Mouse (Mus musculus) thymus, adult 18-20 months (tissue): ENCODE results near the gene Smim14.
A peak's percentile ranks its signal among the peaks of the same experiment; 100 is the strongest.
"Not testable (repeated sequence)": the region's sequence is repeated elsewhere in the genome, so short reads cannot be mapped to it uniquely, and the experiment has no call there.

ENCODE experiments used
- DNase-seq, 2 experiments: peaks; one replicate each; pipeline ENCODE4 v3.0.0; 2022; ENCODE audit warnings: mixed read lengths in 2 of 2

The Smim14 gene

DNA sequence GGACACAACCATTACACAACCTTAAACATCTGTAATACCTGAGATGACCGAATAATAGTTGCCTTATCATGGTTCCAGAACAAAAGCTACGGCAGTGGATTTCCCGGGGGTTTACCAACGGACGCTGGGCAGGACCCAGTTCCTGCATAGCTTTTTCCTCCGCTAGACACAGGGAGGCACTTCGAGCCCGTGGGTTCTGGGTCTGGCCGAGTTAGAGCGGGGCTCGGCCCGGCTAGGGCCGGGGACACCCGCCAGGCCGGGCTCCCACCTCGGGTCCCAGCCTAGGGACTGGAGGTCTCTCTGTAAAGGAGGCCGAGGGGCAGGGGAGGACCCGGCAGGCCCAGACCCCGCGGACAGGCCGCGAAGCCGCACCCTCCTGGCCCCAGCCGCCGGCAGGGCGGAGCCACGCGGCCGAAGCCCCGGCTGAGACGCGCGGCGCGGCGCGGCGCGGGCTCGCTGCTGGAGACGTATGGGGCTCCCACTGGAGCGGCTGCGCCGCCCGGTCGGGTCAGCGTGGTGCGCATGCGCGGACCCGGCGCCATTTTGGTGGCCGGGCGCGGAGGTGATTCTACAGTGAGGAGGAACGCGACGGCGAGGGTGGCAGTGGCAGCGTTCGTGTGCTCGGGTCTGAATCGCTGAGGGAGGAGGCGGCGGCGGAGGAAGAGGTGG lies at the start of gene Smim14, which contains the start of gene Ube2k:
Gene Smim14, minus strand, starts transcription at position 434 of the 669 bp plus-strand sequence.
Gene Ube2k, plus strand, starts transcription at position 483 of the 669 bp plus-strand sequence.
- DNase-seq: peak; percentile 89 to 91

DNA sequence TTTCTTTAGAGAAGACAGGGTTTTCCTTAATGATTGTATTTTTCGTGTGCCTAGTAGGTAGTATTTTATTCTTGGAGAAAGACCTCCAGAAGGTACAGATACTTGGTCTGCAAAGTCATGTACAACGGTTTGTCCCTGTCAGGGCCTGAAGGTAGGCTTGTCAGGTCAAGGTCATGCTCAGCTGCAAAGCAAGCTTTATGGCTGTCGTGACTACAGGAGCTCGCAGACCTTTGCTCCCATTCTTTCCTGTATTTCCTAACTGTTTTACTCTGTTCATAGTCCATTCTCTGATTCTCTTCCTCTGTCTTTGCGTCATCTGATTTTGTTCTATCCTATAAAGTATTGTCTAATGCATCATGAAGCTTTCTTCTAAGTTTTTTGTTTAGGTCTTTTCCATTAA lies 49.3 kb upstream of the Smim14 start:
- DNase-seq: no peak

DNA sequence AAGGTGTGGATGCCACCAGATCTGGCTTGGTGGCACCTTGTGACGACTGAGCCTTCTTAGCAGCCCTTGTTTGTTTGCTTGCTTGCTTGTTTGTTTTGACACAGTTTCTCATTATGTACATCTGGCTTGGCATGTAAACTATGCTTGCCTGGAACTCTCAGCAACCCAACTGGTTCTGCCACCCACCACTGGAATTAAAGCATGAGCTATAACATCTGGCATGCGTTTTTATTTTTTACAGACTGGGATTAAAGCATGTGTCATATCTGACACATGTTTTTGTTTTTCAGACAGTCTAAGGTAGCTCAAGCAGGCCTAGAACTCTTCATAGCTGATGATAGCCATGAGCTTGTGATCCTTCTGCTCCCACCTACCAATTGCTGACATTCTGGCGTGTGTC lies 41.6 kb upstream of the Smim14 start:
- DNase-seq: no peak

DNA sequence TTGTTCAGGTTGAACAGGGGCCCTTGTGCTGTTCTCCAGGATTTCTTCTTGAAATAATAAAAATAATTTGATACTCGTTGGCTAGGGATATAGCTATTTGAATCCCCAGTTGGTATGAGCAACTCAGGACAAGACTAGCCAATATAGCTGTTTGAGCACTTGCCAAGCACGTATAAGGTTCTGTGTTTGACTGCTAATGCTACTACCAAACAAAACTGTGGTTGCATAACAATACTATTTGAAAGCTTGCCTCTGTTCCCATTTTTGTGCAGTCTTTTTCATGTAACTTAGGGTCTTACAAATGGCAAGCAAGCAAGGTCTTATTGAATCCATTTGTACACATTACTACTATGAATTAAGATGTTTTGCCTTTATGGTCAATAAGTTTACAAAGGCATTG lies 38.9 kb upstream of the Smim14 start:
- DNase-seq: no peak

DNA sequence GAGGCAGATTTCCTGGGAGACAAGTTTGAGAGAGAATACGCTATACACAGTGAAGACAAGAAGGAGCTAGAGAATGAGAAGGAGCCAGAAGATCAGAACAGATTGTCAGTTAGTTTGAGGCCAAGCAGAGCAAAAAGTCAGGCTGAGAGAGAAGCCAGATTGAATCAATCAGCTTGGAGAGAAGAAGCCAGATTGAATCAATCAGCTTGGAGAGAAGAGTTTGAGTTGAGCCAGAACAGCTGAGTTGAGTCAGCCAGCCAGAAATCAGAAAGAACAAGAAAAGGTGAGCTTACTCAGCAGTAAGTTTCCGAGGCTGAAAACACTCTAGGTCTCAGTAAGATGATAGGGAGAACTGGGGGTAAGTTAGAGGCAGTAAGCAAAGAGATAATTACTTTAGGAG lies 37.9 kb upstream of the Smim14 start:
- no peak for DNase-seq

DNA sequence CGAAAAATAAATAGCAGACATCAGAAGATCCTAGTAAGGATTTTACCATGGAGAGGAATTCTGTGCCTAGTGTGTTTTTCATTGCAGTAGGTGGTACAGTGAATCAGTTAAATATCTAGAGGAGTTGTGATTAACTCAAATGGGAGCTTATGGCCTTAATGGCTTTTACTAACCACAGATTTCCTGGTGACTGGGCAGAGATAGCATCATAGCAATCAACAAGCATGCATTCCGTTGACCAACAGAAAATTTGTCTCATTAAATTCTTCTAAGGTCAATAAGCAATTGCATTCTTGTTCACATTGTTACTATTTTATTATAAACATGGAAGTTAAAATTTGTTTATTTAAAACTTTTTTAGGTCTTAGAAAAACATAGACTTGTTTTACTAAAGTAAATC lies 28.5 kb upstream of the Smim14 start:
- no peak for DNase-seq

DNA sequence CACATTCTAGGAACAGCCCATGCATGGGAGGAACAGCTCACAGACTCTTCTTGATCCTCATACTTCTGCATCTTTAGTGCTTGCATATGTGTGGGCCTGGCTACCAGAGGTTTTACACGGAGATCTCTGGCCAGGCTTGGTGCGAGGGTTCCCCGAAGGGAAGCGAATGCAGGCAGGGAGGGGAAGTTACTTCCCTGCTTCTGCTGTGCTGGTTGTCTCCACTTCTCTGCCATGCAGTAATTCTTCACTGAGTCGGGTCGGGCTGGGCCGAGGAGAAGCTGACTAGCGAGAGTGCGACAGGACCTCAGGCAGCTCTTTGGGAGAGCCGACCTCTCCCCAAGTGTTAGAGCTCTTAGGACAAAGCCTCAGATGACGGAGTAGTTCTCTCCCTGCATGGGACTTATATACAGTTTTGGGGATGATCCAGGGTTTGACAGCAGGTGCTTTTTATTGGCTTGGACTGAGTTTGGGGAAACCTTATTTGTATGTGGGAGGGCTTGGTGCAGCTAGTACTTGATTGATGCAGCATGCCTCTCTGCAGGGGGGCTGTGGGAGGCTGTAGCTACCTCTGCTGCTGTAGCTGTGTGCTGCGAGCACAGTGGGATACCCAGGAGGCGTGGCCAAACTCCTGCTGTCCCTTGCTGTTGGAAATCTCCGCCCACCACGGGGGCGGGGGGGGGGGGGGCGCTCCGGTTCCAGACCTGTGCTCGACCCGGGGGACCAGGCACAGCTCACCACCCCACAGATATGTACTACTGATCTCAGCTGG lies 24.3 kb upstream of the Smim14 start:
- DNase-seq: no peak

DNA sequence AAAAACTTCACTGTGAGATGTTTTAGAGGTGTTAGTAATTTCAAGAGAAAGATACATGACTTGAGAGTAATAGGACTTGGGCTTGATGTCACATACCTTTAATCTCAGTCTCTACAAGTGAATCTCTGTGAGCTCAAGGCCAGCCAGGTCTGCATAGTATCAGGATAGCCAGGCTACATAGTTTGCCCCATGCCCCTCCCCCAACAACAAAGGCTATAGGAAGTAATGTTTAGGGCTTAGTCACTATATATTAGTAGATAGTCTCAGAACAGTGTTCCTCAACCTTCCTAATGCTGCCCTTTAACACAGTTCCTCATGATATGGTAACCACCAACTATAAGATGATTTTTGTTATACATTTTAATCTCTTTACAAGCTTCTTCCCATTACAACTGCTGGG lies 20.1 kb upstream of the Smim14 start:
- no peak for DNase-seq

DNA sequence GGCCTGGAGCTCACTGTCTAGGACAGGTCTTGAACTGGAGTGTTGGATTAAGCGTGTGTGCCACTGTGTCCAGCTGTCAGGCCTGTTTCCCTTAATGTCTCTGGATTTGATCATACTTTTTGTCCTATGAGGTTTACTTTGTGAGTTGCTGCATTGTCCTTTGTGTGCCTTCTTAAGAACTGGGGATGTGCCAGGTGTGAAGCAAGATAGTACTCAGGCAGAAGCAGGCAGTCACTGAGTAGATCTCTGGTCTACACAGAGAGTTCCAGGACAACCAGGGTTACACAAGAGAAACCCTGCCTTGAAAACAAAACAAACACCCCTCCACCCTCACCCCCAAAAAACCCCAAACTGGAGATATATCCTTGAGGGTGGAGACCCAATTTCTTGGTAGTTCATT lies 12.7 kb upstream of the Smim14 start:
- DNase-seq: no peak

DNA sequence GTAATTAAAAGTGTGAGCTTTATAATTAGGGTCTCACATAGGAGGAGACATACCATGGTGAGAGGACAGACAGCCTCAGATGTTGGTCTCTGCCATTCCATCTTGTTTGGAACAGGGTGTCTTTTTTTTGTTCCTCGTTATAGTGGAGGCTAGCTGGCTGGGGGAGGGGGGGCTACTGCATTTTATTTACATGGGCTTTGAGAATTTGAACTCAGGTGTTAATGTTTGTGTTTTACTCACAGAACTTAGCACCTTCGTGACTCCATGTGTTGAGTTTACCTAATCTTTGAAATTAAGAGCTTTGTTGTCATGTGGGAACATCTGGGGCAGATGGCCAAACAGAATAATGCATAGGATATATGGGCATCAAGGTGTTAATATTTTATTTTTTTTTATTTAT lies 7.6 kb upstream of the Smim14 start:
- no peak for DNase-seq

DNA sequence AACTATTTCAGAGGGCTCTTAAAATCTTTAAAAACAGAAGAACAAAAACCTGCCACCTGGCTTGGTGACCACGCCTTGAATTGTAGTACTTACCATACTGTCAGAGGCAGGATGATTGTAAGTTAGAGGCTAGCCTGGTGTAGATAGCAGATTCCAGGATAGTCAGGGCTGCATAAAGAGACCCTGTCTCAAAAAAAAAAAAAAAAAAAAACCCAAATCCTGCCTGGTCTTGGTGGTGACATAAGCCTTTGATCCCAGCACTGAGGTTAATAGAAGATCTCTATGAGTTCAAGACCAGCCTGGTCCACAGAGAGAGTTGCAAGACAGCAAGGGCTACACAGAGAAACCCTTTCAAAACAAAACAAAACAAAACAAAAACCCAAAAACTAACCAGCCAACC lies 6.5 kb upstream of the Smim14 start:
- DNase-seq: no peak

DNA sequence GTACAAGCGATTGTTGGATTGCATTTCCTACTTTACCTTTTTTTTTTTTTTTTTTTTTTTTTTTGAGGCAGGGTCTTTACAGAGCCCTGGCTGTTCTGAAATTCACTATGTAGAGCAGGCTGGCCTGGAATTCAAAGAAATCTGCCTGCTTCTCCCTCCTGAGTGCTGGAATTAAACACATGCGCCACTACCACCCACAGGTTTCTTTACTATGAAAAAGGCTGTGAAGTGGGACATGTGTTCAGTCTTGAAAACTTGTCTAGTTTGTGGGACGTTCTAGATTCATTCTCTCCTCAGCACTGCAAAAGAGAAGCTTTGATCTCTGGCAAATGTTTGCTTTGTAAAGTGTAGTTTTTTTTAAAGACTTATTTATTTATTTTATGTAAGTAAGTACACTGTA lies 4.9 kb upstream of the Smim14 start:
- no peak for DNase-seq

DNA sequence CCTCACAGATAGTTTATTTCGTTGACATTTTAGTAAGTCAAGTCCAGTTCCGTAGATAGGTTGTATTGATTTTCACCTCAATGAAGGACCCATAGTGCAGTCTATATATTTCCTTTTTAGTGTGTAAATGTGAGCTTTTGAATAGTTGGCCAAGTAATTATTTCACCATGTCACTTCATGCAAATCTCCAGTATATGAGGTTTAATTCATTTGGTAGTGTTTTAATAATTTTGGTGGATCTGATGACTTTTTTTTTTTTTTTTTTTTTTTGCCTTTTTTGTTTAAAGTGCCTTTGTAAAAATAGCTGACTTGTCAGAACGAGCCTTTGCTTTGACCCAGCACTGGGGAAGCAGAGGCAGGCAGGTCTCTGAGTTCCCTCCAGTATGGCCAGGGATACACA lies 2.8 kb upstream of the Smim14 start:
- DNase-seq: no peak

DNA sequence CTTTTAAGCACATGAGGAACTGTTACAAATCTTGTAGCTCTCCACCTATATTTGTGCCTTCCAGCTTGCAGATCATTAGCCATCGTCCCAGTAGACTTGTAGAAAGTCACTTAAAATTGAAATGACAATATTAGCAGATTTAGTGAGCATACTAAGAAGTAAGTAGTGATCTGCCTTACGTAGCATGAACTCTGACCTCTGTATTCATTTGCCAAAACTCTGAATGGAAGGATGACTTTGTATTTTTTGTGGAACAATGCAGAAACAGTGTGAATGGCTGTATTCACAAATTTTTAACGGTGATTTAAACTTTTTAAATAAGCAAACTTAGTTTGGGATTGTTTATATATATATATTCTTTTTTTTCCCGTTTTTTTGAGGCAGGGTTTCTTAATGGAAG lies 1.8 kb upstream of the Smim14 start:
- no peak for DNase-seq

DNA sequence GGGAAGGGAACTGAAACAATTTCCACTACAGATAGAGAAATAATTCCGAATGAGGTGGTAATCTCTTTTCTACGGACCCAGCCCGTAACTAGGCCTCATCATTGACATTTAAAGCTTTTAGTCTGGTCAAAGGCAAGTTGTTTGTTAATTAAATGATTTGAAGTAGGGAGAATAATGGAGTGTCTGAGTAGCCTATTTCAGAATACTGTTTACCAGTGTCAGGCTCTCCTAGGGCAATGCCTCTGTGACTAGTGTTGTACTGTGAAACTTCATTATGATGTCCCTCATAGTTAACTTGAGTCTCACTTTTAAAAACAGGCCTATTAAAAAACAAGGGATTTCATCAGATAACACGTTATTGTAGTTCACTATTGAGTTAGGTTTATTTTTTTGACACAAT lies 1.1 kb upstream of the Smim14 start:
- DNase-seq: no peak

DNA sequence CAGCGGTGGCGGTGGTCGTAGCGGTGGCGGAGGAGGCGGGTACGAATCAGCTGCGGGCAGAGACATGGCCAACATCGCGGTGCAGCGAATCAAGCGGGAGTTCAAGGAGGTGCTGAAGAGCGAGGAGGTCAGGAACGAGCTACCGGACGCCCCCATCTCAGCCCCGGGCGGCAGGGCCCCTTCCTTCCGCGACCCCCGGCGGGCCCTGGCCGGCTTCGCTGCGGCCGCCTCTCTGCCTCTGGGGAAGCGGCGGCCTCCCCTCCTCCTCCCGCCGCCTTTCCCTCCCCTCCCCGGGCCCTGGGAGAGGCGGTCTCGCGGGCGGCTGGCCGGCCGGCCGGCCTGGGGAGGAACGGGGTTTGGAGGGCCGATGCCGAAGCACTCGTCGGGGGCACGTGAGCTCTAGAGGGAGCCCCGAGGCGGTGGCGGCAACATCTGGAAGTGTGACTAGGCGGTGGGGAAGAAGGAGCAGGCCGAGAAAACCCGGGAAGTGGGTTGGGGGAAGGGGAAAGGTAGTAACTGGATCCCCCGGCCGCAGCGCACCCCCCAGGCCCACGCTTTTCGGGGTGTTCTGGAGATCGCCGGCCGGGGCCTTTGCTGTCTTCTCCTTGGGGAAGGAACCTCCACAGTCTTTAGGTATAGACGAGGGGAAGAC lies 562 bp upstream of the Smim14 start:
- peak; percentile 16 to 48 for DNase-seq

DNA sequence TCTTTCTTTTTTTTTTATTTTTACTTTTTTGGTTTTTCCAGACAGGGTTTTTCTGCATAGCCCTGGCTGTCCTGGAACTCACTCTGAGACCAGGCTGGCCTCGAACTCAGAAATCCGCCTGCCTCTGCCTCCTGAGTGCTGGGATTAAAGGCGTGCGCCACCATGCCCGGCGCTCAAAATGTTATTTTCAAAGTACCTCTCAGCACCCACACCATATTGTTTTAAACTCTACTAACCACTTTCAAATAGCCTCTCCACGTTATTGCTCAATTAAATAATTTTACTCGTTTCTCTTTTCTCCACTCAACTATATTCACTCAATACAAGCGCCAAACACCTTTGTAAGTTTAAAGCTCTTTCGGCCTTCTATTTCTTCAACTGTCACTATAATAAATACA lies 917 bp downstream of the Smim14 start:
- not testable (repeated sequence) for DNase-seq

DNA sequence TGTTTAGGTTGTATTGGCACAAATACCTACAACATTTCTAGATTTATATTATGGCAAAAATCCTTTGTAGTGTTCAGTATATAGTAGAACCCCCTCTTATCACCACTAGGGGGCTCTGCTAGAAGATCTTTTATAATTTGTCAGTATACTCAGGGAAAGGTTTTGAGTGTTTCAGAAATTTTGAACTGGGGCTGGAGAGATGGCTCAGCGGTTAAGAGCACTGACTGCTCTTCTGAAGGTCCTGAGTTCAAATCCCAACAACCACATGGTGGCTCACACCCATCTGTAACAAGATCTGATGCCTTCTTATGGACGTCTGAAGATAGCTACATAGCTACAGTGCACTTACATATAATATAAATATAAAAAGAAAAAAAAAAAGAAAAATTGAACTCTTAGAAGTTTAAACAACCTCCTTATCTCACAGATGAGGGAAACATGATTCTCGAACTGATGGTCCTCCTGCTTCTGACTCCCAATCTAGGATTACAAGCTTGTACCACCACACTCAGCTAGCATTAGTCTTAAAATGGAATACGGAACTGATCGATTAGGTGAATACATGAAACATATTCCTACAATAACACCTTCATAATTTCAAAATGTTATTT lies 1.4 kb downstream of the Smim14 start:
- peak in 1 of 2 experiments; percentile 32 for DNase-seq

DNA sequence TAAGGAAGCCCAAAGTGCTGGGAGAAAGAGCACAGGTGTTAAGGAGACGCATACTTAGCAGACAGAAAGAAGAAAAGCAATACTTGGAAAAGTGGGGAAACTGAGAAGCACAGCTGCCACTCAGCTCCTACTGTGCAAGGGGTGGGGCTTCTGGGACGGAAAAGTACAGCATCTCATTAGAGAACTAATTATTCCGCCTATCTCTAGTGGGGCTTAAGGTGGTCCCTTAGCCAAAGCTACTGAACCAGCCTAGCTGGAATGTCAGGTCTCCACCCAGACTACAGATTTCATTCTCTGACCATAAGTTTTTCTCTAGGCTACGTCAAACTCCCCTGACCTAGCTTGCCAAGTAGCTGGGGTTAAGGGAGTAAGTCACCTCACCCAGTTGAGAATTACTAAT lies 2.5 kb downstream of the Smim14 start:
- DNase-seq: no peak

DNA sequence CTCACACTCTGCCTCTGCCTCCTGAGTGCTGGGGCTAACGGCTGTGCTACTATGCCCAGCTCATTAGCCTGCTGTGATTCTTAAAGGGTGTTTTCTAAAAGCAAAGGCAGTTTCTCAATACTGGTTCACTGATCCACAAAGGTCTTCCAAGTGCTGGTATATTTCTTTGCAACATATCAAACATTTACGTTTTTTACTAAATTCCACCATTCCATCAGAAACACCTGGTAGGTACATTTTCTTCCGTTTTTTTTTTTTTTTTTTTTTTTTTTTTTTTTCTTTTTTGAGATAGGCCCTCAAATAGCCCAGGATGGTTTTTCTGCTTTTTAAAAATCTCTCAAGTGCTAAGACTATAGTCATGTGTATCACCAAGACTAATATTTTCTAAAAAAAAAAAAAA lies 5.7 kb downstream of the Smim14 start:
- no peak for DNase-seq

DNA sequence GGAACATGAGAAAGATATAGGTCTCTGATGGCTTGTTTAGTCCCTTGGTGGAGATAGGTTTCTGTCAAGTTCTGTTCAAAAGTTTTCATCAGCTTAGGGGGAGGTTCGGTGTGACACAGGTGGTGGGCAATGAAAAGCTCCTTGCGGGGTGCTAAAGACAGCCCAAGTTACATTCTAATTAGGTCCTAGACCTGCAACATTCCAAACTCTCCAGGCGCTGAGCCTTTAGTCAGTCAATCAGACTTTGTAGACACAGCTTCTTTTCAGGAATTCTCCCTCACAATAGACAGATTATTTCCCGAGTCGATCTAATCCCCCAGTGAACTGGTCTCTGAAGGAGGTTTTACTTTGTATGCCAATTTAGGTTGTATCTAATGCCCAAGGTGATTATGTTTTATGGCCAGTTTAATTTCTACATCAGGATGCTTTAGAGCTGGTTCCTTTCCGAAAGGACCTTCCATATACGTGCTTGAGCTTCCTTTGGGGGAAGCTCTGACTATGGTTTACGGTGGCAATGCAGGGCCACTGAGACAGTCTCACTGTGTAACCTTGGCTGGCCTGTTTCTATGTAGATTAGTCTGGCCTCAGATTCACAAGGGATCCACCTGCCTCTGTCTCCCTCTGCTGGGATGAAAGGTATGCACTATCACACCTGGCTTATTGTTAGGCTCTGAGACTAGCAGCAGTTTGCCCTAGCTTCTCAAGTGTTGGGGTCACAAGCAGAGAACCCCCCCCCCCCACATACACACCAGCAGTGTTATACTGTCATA lies 11.1 kb downstream of the Smim14 start:
- DNase-seq: no peak

DNA sequence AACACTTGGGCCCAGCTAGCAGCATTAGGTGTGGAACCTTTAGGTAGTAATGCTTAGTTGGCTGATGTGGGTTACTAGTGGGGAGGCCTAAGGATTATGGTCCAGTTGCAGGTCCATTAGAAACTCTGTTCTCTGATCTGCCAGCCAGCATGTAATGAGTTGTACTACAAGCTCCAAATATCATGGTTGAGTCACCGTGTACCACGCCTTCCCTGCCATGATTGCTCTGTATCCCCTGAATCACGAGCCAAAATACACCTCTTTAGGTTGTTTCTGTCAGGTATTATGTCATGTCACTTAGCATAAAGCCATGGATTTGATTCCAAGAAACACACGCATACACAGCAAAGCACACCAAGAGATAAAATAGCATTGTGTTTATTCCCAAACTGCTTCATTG lies 12.2 kb downstream of the Smim14 start:
- no peak for DNase-seq

DNA sequence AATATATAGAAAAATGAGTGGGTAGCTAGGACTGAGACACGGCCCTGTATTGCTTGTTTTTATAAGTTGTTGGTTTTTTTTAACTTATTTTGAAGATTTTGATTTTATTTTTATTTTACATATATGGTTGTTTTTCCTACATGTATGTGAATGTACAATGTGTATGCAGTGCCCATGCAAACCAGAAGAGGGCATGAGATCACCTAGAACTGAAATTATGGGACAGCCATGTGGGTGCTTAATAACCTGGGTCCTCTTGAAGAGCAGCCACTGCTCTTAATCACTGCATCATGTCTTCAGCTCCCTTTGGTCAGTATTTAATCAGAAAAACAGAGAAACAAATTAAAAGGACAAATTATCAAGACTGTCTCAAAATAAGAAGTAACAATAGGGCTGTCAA lies 15.2 kb downstream of the Smim14 start:
- no peak for DNase-seq
